Mouse (Mus musculus): ENCODE measurements at regions not wholly inside any gene's neighbourhood (a gene's known extent, or its start where the extent isn't known, plus 50 kb on each side); places are given as distances from the start of the nearest gene placed in this dataset.

GRCm38 (mm10) chr5:46002011-46002410 lies 144.6 kb upstream of the Lcorl start:
- DNase-seq (ENCODE audit: low read depth, low spot score): no peak
- Histone ChIP-seq H3K27me3 (ENCODE audit: control insufficient read depth in 1 of 2, insufficient read depth in 2 of 2, low read length in 2 of 2) (no peaks in the 10 kb centered on the region), H3K27ac (ENCODE audit: control insufficient read depth, low read depth, low read length) (no peak overlapping the region), H3K36me3 (ENCODE audit: control insufficient read depth in 1 of 2, insufficient read depth in 2 of 2, low read length in 2 of 2) (no peaks in the 10 kb centered on the region), H3K9me3 (replicated peaks; ENCODE audit: insufficient read depth, low read length) (no peaks in the 10 kb centered on the region), H3K79me2 (ENCODE audit: control insufficient read depth, insufficient read depth, low read length, poor library complexity) (no peaks in the 10 kb centered on the region), H3K9ac (ENCODE audit: control insufficient read depth, low read depth, low read length, poor library complexity, severe bottlenecking) (no peak overlapping the region), H3K4me3 (ENCODE audit: control insufficient read depth in 1 of 2, insufficient read depth in 1 of 2, low read depth in 2 of 2, low read length in 2 of 2) (no peak overlapping the region), H3K4me1 (ENCODE audit: control insufficient read depth in 1 of 2, insufficient read depth in 2 of 2, low read length in 2 of 2) (no peaks in the 10 kb centered on the region)
- no peak for TF ChIP-seq ZKSCAN1 (IDR thresholded peaks at IDR 0.05; ENCODE audit: low read depth, low read length)

DNA sequence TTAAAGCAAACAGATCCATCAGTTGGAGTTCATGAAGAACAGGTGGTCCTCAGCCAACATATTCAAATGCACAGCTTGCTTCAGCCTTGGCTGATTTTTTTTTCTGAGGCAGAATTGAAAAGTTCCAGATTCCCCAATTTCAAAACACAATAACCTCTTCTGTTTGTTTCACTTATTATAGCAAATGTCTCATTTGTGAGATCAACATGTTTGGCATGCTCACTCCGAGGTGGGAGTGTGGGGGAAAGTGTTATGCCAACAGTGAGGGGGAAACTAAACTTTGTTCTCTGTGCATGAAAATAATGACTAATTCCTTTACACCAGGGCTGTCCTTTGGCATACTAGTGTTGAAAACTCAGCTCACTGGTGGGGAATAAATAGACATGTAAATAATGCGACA lies 100.4 kb upstream of the Lcorl start:
- H3K4me1 ChIP-seq (ENCODE audit: control insufficient read depth in 1 of 2, insufficient read depth in 2 of 2, low read length in 2 of 2): no peaks in the 10 kb centered on the region
- H3K27ac ChIP-seq (ENCODE audit: control insufficient read depth, low read depth, low read length): no peak overlapping the region
- TF ChIP-seq MAZ (IDR thresholded peaks at IDR 0.05; ENCODE audit: low read depth, low read length) (no peak), ELF1 (IDR thresholded peaks at IDR 0.05; ENCODE audit: low read depth, low read length) (no peak), MYC (IDR thresholded peaks at IDR 0.05; ENCODE audit: low read depth, low read length) (no peak)
- DNase-seq (ENCODE audit: low read depth, low spot score): no peak
- no peaks in the 10 kb centered on the region for H3K79me2 ChIP-seq (ENCODE audit: control insufficient read depth, insufficient read depth, low read length, poor library complexity)
- H3K4me3 ChIP-seq (ENCODE audit: control insufficient read depth in 1 of 2, insufficient read depth in 1 of 2, low read depth in 2 of 2, low read length in 2 of 2): no peak overlapping the region
- H3K9ac ChIP-seq (ENCODE audit: control insufficient read depth, low read depth, low read length, poor library complexity, severe bottlenecking): no peak overlapping the region
- no peaks in the 10 kb centered on the region for H3K27me3 ChIP-seq (ENCODE audit: control insufficient read depth in 1 of 2, insufficient read depth in 2 of 2, low read length in 2 of 2)
- H3K9me3 ChIP-seq (replicated peaks; ENCODE audit: insufficient read depth, low read length): no peaks in the 10 kb centered on the region; the same call in 1 of the 2 replicates
- H3K36me3 ChIP-seq (ENCODE audit: control insufficient read depth in 1 of 2, insufficient read depth in 2 of 2, low read length in 2 of 2): no peaks in the 10 kb centered on the region

GRCm38 (mm10) chr5:45943970-45944369 lies 86.6 kb upstream of the Lcorl start:
- no peaks in the 10 kb centered on the region for H3K36me3 ChIP-seq (ENCODE audit: control insufficient read depth in 1 of 2, insufficient read depth in 2 of 2, low read length in 2 of 2)
- no peak for DNase-seq (ENCODE audit: low read depth, low spot score)
- no peak overlapping the region for H3K9ac ChIP-seq (ENCODE audit: control insufficient read depth, low read depth, low read length, poor library complexity, severe bottlenecking)
- no peaks in the 10 kb centered on the region for H3K79me2 ChIP-seq (ENCODE audit: control insufficient read depth, insufficient read depth, low read length, poor library complexity)
- no peak overlapping the region for H3K27ac ChIP-seq (ENCODE audit: control insufficient read depth, low read depth, low read length)
- H3K27me3 ChIP-seq (ENCODE audit: control insufficient read depth in 1 of 2, insufficient read depth in 2 of 2, low read length in 2 of 2): peaks cover 0 to 2% of the 10 kb centered on the region in 2 experiments; a peak in 3 of 4 replicates
- no peaks in the 10 kb centered on the region for H3K9me3 ChIP-seq (replicated peaks; ENCODE audit: insufficient read depth, low read length)
- no peak for TF ChIP-seq ELF1 (IDR thresholded peaks at IDR 0.05; ENCODE audit: low read depth, low read length)
- TF ChIP-seq TAL1 (IDR thresholded peaks at IDR 0.05; ENCODE audit: low read length): no peak
- no peak for TF ChIP-seq RAD21 (IDR thresholded peaks at IDR 0.05; ENCODE audit: low read depth, low read length)
- TF ChIP-seq E2F4 (IDR thresholded peaks at IDR 0.05; ENCODE audit: borderline replicate concordance, low read depth, low read length): no peak
- no peak for TF ChIP-seq JUND (IDR thresholded peaks at IDR 0.05; ENCODE audit: low read depth, low read length)
- no peak for TF ChIP-seq ETS1 (IDR thresholded peaks at IDR 0.05; ENCODE audit: low read depth, low read length)
- no peak for TF ChIP-seq MAZ (IDR thresholded peaks at IDR 0.05; ENCODE audit: low read depth, low read length)
- TF ChIP-seq ZKSCAN1 (IDR thresholded peaks at IDR 0.05; ENCODE audit: low read depth, low read length): no peak
- no peak for TF ChIP-seq HCFC1 (IDR thresholded peaks at IDR 0.05; ENCODE audit: low read depth, low read length)
- TF ChIP-seq NRF1 (IDR thresholded peaks at IDR 0.05; ENCODE audit: insufficient read depth, low read depth, low read length, poor library complexity, severe bottlenecking): no peak
- TF ChIP-seq UBTF (IDR thresholded peaks at IDR 0.05; ENCODE audit: borderline replicate concordance, insufficient read depth, low read depth, low read length): no peak
- no peak overlapping the region for H3K4me3 ChIP-seq (ENCODE audit: control insufficient read depth in 1 of 2, insufficient read depth in 1 of 2, low read depth in 2 of 2, low read length in 2 of 2)
- no peaks in the 10 kb centered on the region for H3K4me1 ChIP-seq (ENCODE audit: control insufficient read depth in 1 of 2, insufficient read depth in 2 of 2, low read length in 2 of 2)
